Comparison of ENCODE assay signal across 10 mouse cellular contexts in genomic region chr15:92640212-92641082, GRCm38 (mm10).
DNase-seq lines count a peak whose midpoint lies in the region; ATAC-seq and TF ChIP-seq lines count a peak whose summit lies in the region.
"Had no signal": no experiment of that assay in that cellular context is flagged by ENCODE, and none has a peak within 500 bp of the region (broad histone marks: within the 10 kb centered on the region; RNA-seq: fewer than 3 reads in every experiment).

No protein-coding gene starts in this region.

- WGBS in midbrain, embryonic 14.5 days: 62% methylated on average over 18 of the region's 18 CpGs
- WGBS in midbrain, embryonic 11.5 days: 85% methylated on average over 18 of the region's 18 CpGs
- WGBS in hindbrain, embryonic 13.5 days: 34% methylated on average over 18 of the region's 18 CpGs
- 14% methylated on average over 18 of the region's 18 CpGs for WGBS in neural tube, embryonic 14.5 days

- no peaks in the 10 kb centered on the region for H3K9me3 ChIP-seq in midbrain, embryonic 14.5 days (ENCODE audit: control insufficient read depth, low read length)
- no peaks in the 10 kb centered on the region for H3K9me3 ChIP-seq in midbrain, embryonic 11.5 days (ENCODE audit: control insufficient read depth, low read length)
- no peaks in the 10 kb centered on the region for H3K9me3 ChIP-seq in hindbrain, embryonic 13.5 days
- no peaks in the 10 kb centered on the region for H3K9me3 ChIP-seq in neural tube, embryonic 14.5 days (ENCODE audit: control insufficient read depth, low read length)

- intact Hi-C loops in gastrocnemius, adult 2 months (cut with DNase I): no loop called here

- no peak overlapping the region for H3K27ac ChIP-seq in gastrocnemius, adult 2 months
- H3K27ac ChIP-seq in midbrain, embryonic 14.5 days (replicated peaks; ENCODE audit: low read depth, low read length): no peak overlapping the region
- H3K27ac ChIP-seq in midbrain, embryonic 11.5 days (ENCODE audit: low read depth, low read length): no peak overlapping the region
- H3K27ac ChIP-seq in hindbrain, embryonic 13.5 days: peak overlapping the region; percentile 72
- no peak overlapping the region for H3K27ac ChIP-seq in neural tube, embryonic 14.5 days (ENCODE audit: low read depth, low read length)

- H3K36me3 ChIP-seq in midbrain, embryonic 14.5 days (ENCODE audit: control insufficient read depth, insufficient read depth, low read length): no peaks in the 10 kb centered on the region
- H3K36me3 ChIP-seq in midbrain, embryonic 11.5 days (ENCODE audit: control insufficient read depth, insufficient read depth, low read length): no peaks in the 10 kb centered on the region
- no peaks in the 10 kb centered on the region for H3K36me3 ChIP-seq in hindbrain, embryonic 13.5 days
- no peaks in the 10 kb centered on the region for H3K36me3 ChIP-seq in neural tube, embryonic 14.5 days (ENCODE audit: control insufficient read depth, insufficient read depth, low read length)

- peak; percentile 20 for DNase-seq in gastrocnemius, adult 2 months
- DNase-seq in gastrocnemius, adult 18-20 months (ENCODE audit: low spot score): no peak
- peak; percentile 39 for DNase-seq in midbrain, embryonic 14.5 days
- no peak for DNase-seq in midbrain, embryonic 11.5 days (ENCODE audit: low spot score, missing footprints)
- DNase-seq in spleen, postnatal 4 days (ENCODE audit: low spot score in 2 of 2): no peak
- DNase-seq: B cell, adult 2 months; lung, embryonic 14.5 days had no signal

- no peak; the same call in 1 of the 2 replicates for ATAC-seq in midbrain, embryonic 14.5 days (ENCODE audit: low FRiP score, low TSS enrichment)
- no peak for ATAC-seq in midbrain, embryonic 11.5 days (ENCODE audit: low FRiP score)
- ATAC-seq in hindbrain, embryonic 13.5 days (ENCODE audit: low FRiP score): peak; percentile 84
- ATAC-seq in neural tube, embryonic 14.5 days (ENCODE audit: low read depth): peak; percentile 92
- ATAC-seq in CD4-positive, CD25-positive, alpha-beta regulatory T cell, adult 4 months: no peak

- TF ChIP-seq CTCF in gastrocnemius, adult 2 months (IDR thresholded peaks at IDR 0.05): no peak

- H3K4me3 ChIP-seq in gastrocnemius, adult 2 months: no peak overlapping the region
- H3K4me3 ChIP-seq in midbrain, embryonic 14.5 days (replicated peaks; ENCODE audit: low read depth, low read length): no peak overlapping the region
- no peak overlapping the region for H3K4me3 ChIP-seq in midbrain, embryonic 11.5 days (ENCODE audit: low read depth, low read length)
- H3K4me3 ChIP-seq in hindbrain, embryonic 13.5 days: no peak overlapping the region
- no peak overlapping the region for H3K4me3 ChIP-seq in neural tube, embryonic 14.5 days (ENCODE audit: low read depth, low read length)

- no peak overlapping the region for H3K4me2 ChIP-seq in midbrain, embryonic 14.5 days (ENCODE audit: low read length)
- H3K4me2 ChIP-seq in midbrain, embryonic 11.5 days: no peak overlapping the region
- H3K4me2 ChIP-seq in hindbrain, embryonic 13.5 days: peak overlapping the region; percentile 30
- peak overlapping the region; percentile 2; the same call in 1 of the 2 replicates for H3K4me2 ChIP-seq in neural tube, embryonic 14.5 days (ENCODE audit: low read depth, low read length)
- H3K4me2 ChIP-seq: lung, embryonic 14.5 days had no signal

- no peaks in the 10 kb centered on the region for H3K27me3 ChIP-seq in midbrain, embryonic 14.5 days (ENCODE audit: control insufficient read depth, insufficient read depth, low read length)
- H3K27me3 ChIP-seq in midbrain, embryonic 11.5 days (ENCODE audit: control insufficient read depth, insufficient read depth, low read length): no peaks in the 10 kb centered on the region
- no peaks in the 10 kb centered on the region for H3K27me3 ChIP-seq in hindbrain, embryonic 13.5 days
- H3K27me3 ChIP-seq in neural tube, embryonic 14.5 days (ENCODE audit: control insufficient read depth, insufficient read depth, low read length): no peaks in the 10 kb centered on the region

- no peak overlapping the region for H3K9ac ChIP-seq in midbrain, embryonic 14.5 days (replicated peaks; ENCODE audit: low read length)
- H3K9ac ChIP-seq in midbrain, embryonic 11.5 days (ENCODE audit: low read length): no peak overlapping the region
- H3K9ac ChIP-seq in hindbrain, embryonic 13.5 days: no peak overlapping the region
- H3K9ac ChIP-seq in neural tube, embryonic 14.5 days (replicated peaks; ENCODE audit: low read depth, low read length): no peak overlapping the region
- H3K9ac ChIP-seq: lung, embryonic 14.5 days had no signal

- H3K4me1 ChIP-seq in midbrain, embryonic 14.5 days (ENCODE audit: control insufficient read depth, insufficient read depth, low read length): no peaks in the 10 kb centered on the region
- no peaks in the 10 kb centered on the region for H3K4me1 ChIP-seq in midbrain, embryonic 11.5 days (ENCODE audit: control insufficient read depth, insufficient read depth, low read length)
- peaks cover 17% of the 10 kb centered on the region for H3K4me1 ChIP-seq in hindbrain, embryonic 13.5 days (replicated peaks)
- 0 out of 2 replicates have a peak, but pooled peaks cover 3% of the 10 kb centered on the region for H3K4me1 ChIP-seq in neural tube, embryonic 14.5 days (ENCODE audit: control insufficient read depth, insufficient read depth, low read length)

Comparison
In these comparisons a context has a peak if more than half of its experiments do, and no peak if none do; other contexts are left out.
1. DNase-seq: peak in gastrocnemius, adult 2 months (single experiment) and midbrain, embryonic 14.5 days (single experiment); none in gastrocnemius, adult 18-20 months (single experiment), midbrain, embryonic 11.5 days (single experiment) and spleen, postnatal 4 days (0 of 2).
2. ATAC-seq: peak in hindbrain, embryonic 13.5 days (single experiment) and neural tube, embryonic 14.5 days (single experiment); none in midbrain, embryonic 14.5 days (single experiment), midbrain, embryonic 11.5 days (single experiment) and CD4-positive, CD25-positive, alpha-beta regulatory T cell, adult 4 months (single experiment).
3. H3K4me2 ChIP-seq: peak in hindbrain, embryonic 13.5 days (single experiment) and neural tube, embryonic 14.5 days (single experiment); none in midbrain, embryonic 14.5 days (single experiment) and midbrain, embryonic 11.5 days (single experiment).